Mouse (Mus musculus): ENCODE results near the gene Pgam1. TPM values are rescaled to one million over a fixed set of nuclear protein-coding genes. Genes with fewer than 3 reads are reported as not detected.
"Not testable (repeated sequence)": the region's sequence is repeated elsewhere in the genome, so short reads cannot be mapped to it uniquely, and the experiment has no call there.

Pgam1 gene
- total RNA-seq (2022): 100 to 1,000 TPM; 554 to 587 (median 579) TPM

DNA sequence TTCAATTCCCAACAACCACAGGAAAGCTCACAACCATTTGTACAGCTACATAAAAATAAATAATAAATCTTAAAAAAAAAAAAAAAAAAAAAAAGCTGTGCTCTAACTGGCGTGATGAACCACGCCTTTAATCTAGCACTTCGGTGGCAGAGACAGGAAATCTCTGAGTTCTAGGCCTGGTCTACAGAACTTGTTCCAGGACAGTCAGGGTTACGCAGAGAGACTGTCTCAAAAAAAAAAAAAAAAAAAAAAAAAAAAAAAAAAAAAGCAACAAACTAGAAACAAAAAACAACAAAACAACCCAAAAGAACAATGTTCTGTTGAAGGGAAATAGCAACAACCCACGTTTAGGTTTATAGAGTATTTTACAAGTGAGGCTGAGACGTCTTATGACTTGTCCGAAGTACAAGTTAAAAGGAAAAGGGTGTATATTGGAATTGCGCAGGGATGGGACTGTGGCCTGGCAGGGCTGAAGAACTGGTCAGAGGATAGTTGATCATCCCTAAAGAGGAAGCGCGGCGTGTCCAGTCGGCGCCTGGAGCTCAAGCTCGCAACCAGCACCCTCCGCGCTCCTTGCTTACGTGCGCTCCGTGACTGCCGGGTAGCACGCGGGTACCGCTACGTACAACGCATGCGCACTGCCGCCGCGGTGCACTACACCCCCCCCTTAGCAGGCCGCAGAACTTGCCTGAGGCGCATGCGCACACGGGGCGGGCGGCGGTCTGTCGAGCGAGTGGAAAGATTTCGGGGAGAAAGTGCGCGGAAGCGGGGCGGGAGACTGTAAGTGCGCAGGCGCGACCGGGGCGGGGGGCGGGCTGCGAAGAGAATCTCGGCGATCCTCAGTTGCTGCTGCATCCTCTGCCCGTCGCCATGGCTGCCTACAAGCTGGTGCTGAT is at the start of gene Pgam1:
Gene Pgam1, plus strand, starts transcription at position 746 of the 896 bp plus-strand sequence.
- peak; percentile 88 to 93 for DNase-seq (ENCODE audit: low spot score in 2 of 2)

DNA sequence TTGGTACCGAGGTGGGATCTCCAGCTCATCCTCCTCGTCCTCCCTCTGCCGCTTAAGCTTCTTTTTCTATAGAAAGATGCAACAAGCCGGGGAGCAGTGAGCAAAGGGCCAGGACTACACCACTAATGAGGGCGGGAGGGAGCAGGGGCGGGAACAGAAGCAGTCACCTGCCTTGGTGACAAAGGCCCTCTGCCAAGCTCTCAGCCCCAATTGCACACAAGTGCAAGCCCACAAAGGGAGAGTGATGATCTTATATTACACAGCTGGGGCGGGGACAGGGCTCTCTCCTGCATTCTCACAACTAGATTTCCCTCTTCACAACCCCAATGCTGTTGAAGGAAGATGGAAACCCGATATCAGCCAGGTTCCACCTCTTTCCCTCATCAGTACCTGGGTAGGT is 45.0 kb upstream of the Pgam1 start:
- no peak for DNase-seq (ENCODE audit: low spot score in 2 of 2)

DNA sequence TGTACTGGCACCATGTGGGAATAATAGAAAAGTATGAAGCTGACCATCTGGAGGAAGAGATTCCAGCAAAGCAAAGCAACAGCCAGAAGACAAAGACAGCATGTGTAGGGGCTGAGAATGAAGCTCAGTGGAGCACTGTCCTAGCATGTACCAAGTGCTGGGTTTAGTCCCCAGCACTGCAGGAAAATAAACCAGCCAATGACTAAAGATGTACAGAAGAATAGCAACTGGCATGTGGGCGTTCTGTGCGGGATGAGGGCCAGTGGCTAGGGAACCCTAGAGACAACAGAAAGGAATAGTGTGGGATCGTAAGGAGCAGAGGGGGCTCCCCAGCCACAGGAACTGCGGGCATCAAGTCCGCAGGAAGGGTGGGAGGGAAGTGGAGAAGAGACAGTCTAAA is 42.4 kb upstream of the Pgam1 start:
- peak in 1 of 2 experiments; percentile 21 for DNase-seq (ENCODE audit: low spot score in 2 of 2)

DNA sequence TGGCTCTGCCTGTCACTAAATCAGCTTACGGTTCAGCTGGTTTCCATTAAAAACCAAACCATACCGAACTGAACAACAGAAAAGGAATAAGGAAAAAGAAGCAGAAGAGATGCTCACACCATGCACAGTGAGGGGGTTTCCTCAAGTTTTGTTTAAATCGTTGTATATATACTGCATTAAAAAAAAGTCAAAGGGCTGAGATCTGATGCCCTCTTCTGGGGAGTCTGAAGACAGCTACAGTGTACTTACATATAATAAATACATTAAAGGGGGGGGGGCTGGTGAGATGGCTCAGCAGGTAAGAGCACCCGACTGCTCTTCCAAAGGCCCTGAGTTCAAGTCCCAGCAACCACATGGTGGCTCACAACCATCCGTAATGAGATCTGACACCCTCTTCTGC is 41.8 kb upstream of the Pgam1 start:
- DNase-seq (ENCODE audit: low spot score in 2 of 2): not testable (repeated sequence)

DNA sequence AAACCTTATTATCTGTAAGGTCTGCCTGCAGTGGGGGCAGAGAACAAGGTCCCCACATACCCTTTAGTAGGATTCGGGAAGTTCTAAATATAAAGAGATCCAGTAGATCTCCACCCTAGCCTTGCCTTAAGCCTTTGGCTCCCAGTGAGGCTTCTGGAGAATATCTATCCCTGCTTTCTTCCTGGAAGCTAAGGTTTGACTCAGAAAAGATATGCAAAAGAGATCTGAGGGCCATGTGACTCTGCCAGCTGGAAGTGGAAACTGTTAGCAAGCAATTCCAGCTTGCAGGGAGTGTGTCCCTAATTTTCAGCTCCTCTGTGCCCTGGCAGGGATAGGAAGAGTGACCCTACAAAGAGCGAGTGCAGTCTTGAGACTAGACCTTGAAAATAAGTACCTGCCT is 39.4 kb upstream of the Pgam1 start:
- no peak for DNase-seq (ENCODE audit: low spot score in 2 of 2)

- DNase-seq (ENCODE audit: low spot score in 2 of 2): no peak
Measured at GRCm38 (mm10) chr19:41874356-41874755, 37.4 kb upstream of the Pgam1 start.

GRCm38 (mm10) chr19:41881842-41882241 is 29.9 kb upstream of the Pgam1 start:
- no peak for DNase-seq (ENCODE audit: low spot score in 2 of 2)

GRCm38 (mm10) chr19:41883882-41884281 is 27.8 kb upstream of the Pgam1 start:
- DNase-seq (ENCODE audit: low spot score in 2 of 2): no peak

GRCm38 (mm10) chr19:41888191-41888590 is 23.5 kb upstream of the Pgam1 start:
- DNase-seq (ENCODE audit: low spot score in 2 of 2): no peak

DNA sequence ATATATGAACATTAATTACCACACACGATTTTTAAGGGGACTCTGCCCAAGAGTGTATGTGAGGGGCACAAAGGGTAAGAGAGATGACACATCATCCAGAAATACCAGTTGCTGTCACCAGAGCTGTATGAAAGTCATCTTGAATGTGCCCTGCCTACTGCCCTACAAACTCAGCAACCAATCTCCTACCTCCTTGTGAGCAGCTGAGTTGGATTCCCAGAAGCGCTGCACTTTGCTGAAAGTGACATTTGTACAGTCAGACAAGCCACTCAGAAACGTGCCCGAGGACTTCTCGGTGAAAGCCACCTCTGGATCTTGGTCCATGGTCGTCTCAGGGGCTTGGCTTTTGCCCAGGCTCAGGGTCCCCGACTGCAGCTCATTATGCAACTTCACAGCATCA is 16.8 kb upstream of the Pgam1 start:
- no peak for DNase-seq (ENCODE audit: low spot score in 2 of 2)

DNA sequence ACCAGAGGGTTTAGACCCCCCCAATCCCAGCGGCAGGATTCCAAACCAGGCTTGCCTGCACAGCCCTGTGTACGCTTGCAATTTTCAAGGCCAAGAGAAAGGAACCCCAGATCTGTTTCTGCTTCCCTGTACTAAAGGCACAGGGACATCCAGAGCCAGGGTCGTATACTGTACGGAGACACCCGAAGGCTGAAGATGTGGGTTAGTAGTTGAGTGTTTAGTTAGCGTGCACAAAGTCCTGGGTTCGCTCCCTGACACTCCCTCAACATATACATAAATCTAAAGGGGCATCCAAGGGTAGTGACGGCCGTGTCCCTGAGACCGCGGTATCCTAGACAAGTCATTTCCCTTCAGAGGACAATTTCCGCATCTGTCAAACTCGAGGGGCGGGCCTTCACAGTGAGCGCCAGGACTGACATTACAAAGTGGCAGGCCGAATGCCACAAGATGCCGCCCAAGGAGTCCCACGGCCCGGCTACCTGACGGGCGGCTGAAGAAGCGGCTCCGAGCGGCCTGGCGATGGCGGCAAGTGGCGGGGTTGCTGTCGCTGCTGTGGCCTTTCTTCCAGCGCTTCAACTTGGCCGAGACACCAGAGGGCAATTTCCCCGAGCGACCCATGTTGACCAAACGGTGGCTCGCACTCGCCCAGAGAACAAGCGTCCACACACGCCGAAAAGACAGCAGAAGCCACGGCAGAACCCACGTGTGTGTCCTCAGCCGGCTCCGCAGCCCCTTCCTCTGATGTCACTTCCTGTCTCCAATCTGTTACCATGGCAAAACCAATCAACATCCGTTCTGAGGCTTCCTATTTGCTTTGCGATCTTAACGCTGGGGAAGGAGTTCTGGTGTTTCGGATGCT is 16.0 kb upstream of the Pgam1 start, which contains the start of gene Rrp12:
Gene Rrp12, minus strand, starts transcription at position 714 of the 859 bp plus-strand sequence.
- DNase-seq (ENCODE audit: low spot score in 2 of 2): peak; percentile 53 to 86

- no peak for DNase-seq (ENCODE audit: low spot score in 2 of 2)
Measured at GRCm38 (mm10) chr19:41896319-41896711, 15.4 kb upstream of the Pgam1 start.

- DNase-seq (ENCODE audit: low spot score in 2 of 2): no peak
Measured at GRCm38 (mm10) chr19:41898860-41899259, 12.9 kb upstream of the Pgam1 start.

- DNase-seq (ENCODE audit: low spot score in 2 of 2): no peak
Measured at GRCm38 (mm10) chr19:41900495-41901090, 11.1 kb upstream of the Pgam1 start.

- DNase-seq (ENCODE audit: low spot score in 2 of 2): no peak
Measured at GRCm38 (mm10) chr19:41901696-41902095, 10.0 kb upstream of the Pgam1 start.

DNA sequence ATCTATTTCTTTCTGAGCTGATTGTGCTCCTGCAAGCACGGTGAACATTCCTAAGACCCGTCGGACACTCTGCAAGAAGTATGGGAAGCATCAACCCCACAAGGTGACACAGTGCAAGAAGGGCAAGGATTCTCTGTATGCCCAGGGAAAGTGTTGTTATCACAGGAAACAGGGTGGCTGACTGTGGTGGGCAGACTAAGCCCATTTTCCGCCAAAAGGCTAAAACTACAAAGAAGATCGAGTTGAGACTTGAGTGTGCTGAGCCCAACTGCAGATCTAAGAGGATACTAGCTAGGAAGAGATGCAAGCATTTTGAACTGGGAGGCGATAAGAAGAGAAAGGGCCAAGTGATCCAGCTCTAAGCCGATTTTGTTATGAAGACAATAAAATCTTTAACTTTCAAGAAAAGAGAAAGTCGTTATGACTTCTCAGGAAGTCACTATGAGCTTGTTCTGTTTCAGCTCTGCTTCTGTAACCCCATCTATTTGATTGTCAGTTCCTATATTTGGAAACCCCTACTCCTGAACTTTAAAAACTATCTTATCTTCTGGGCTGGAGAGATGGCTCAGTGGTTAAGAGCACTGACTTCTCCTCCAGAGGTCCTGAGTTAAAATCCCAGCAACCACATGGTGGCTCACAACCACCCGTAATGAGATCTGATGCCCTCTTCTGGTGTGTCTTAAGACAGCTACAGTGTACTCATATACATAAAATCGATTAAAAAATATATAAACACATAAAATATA is 8.7 kb upstream of the Pgam1 start:
- no peak for DNase-seq (ENCODE audit: low spot score in 2 of 2)

- no peak for DNase-seq (ENCODE audit: low spot score in 2 of 2)
Measured at GRCm38 (mm10) chr19:41905246-41905645, 6.5 kb upstream of the Pgam1 start.

DNA sequence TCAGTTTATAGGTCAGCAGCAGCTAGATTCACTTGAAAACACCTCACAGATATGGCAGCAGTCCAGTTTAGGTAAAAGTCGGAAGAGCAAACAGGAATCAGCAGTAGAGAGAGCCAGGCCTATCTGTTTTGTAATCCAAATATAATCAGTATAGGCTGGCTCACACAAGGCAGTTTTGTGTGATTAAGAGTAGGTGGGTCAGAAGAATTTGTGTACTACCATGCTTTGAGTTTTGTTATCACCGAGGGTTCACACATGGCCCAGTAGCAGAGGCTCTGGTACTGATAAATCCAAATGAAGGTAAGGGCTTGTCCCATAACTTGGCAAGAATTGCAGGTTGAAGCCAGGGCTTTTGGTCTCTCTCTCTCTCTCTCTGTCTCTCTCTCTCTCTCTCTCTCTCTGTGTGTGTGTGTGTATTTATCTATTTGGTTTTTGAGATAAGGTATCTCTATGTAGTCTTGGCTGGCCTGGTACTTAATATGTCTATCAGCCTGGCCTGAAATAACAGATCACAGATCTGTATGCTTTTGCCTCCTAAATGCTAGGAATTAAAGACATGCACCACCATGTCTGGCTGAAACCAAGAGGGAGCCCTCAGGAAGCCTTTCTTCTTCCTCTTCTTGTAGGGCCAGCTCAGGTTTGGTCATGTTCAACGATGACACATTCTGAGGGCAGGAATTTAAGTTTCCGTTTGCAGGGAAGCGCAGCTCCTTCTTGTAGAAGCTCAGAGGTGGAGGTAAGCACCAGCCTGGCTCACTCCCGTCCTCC is 5.2 kb upstream of the Pgam1 start:
- no peak for DNase-seq (ENCODE audit: low spot score in 2 of 2)

GRCm38 (mm10) chr19:41907079-41907760 is 4.5 kb upstream of the Pgam1 start:
- no peak for DNase-seq (ENCODE audit: low spot score in 2 of 2)

DNA sequence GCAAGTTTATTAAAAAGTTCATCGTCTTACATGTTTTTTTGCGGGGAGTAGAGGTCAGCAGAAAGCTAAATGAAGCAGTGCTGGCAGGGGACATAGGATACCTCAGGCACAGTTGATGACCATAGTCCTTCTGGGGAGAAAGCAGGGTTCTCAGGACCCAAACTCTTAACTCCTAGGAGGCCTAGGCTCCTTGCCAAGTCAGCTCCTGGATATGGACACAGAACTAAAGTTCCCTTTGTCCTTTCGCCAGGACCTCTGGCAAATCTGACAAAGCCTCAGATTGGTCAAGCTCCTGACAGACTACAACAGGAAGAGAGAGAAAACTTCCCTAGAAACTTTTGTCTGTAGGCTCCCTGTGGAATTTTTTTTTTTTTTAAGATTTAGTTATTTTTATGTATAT is 3.0 kb upstream of the Pgam1 start:
- no peak for DNase-seq (ENCODE audit: low spot score in 2 of 2)

Measured in left cerebral cortex, adult 8-10 months (tissue).